Mouse (Mus musculus): ENCODE measurements at regions not wholly inside any gene's neighbourhood (a gene's known extent, or its start where the extent isn't known, plus 50 kb on each side); places are given as distances from the start of the nearest gene placed in this dataset.

DNA sequence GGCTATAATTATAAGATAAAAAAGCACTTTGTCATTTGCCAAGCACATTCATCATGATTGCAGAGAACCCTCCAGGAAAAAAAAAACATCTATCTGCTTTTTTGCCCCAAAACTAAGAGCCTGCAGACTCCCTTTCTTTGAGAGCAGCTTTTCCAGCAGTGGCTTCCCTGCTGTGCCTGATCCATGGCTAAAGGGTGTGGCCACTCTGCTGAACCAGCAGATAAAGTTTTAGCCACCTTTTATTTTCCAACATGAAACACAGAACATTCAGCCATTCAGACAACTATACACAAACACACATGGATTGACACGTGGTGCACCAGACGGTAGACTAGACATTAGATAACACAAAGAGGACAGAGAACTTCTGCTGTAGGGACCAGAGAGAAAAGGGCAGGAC, 164.9 kb upstream of the Klf6 start:
- TF ChIP-seq SIN3A (IDR thresholded peaks at IDR 0.05; ENCODE audit: low read length) (no peak), MXI1 (IDR thresholded peaks at IDR 0.05; ENCODE audit: low read depth, low read length) (no peak), POLR2A (IDR thresholded peaks at IDR 0.05; ENCODE audit: control insufficient read depth in 1 of 2, insufficient read depth in 1 of 2, low read depth in 1 of 2, low read length in 2 of 2, poor library complexity in 1 of 2) (no peak), CTCF (IDR thresholded peaks at IDR 0.05 in 2 of 3, conservative IDR thresholded peaks at IDR 0.05 in 1 of 3; ENCODE audit: control insufficient read depth in 1 of 3, insufficient read depth in 1 of 3, low read depth in 2 of 3, low read length in 3 of 3, poor library complexity in 1 of 3, severe bottlenecking in 1 of 3) (no peak), USF2 (IDR thresholded peaks at IDR 0.05; ENCODE audit: borderline replicate concordance in 1 of 2, insufficient read depth in 1 of 2, low read depth in 1 of 2, low read length in 2 of 2) (no peak), EP300 (IDR thresholded peaks at IDR 0.05; ENCODE audit: low read depth in 1 of 2, low read length in 2 of 2) (no peak), ELF1 (IDR thresholded peaks at IDR 0.05; ENCODE audit: low read depth, low read length) (no peak), JUND (IDR thresholded peaks at IDR 0.05; ENCODE audit: low read depth, low read length) (no peak)

Measured in MEL (cell line).